Mouse (Mus musculus) ES-E14 (cell line): ENCODE data around the gene Nufip2. TPM values are rescaled to one million over a fixed set of nuclear protein-coding genes. Genes with fewer than 3 reads are reported as not detected.
A peak's percentile ranks its signal among the peaks of the same experiment; 100 is the strongest.
"Not testable (repeated sequence)": the region's sequence is repeated elsewhere in the genome, so short reads cannot be mapped to it uniquely, and the experiment has no call there.

Source experiments
- DNase-seq: peaks from one replicate; pipeline ENCODE4 v3.0.0-alpha.2; 2013; ENCODE audit warnings: low read depth, low spot score
- H3K27ac ChIP-seq: 2 replicates; pipeline ENCODE4 v1.5.1; 2012; ENCODE audit warnings: low read depth, mild to moderate bottlenecking, low read length, moderate library complexity, mixed read lengths; ENCODE audit not compliant: poor library complexity, insufficient read depth, severe bottlenecking
- H3K36me3 ChIP-seq: 2 replicates; pipeline ENCODE4 v1.6.1; 2012; ENCODE audit warnings: mild to moderate bottlenecking, low read length, moderate library complexity, mixed read lengths; ENCODE audit not compliant: control insufficient read depth, poor library complexity, insufficient read depth, severe bottlenecking
- H3K4me1 ChIP-seq, 2 experiments: fragments of 150-350 bp in 1 of 2; sonication (generic) in 1 of 2; 2 replicates each; pipeline ENCODE4 v1.6.1; 2012; ENCODE audit warnings: low read length in 2 of 2, mild to moderate bottlenecking in 1 of 2, mixed read lengths in 1 of 2; ENCODE audit not compliant: control insufficient read depth in 2 of 2, insufficient read depth in 2 of 2, poor library complexity in 1 of 2
- H3K4me3 ChIP-seq, 2 experiments: fragments of 150-350 bp in 1 of 2; sonication (generic) in 1 of 2; 2 replicates each; pipeline ENCODE4 v1.5.1; 2012; ENCODE audit warnings: low read length in 2 of 2, low read depth in 1 of 2, mild to moderate bottlenecking in 1 of 2, mixed read lengths in 1 of 2; ENCODE audit not compliant: insufficient read depth in 1 of 2, poor library complexity in 1 of 2, severe bottlenecking in 1 of 2
- H3K9ac ChIP-seq: 2 replicates; pipeline ENCODE4 v1.6.1; 2012; ENCODE audit warnings: low read depth, mild to moderate bottlenecking, low read length, mixed read lengths; ENCODE audit not compliant: poor library complexity, insufficient read depth, severe bottlenecking
- H3K9me3 ChIP-seq: fragments of 150-350 bp; sonication (generic); 2 replicates; pipeline ENCODE4 v1.6.1; 2012; ENCODE audit warnings: low read depth, mild to moderate bottlenecking, low read length; ENCODE audit not compliant: control insufficient read depth, insufficient read depth
- CHD2 ChIP-seq: IDR thresholded peaks from 2 replicates; pipeline ENCODE4 v1.6.1; 2014; ENCODE audit warnings: mild to moderate bottlenecking, low read depth, low read length, inconsistent platforms
- HCFC1 ChIP-seq: IDR thresholded peaks from 2 replicates; pipeline ENCODE4 v1.6.1; 2012; ENCODE audit warnings: low read length, inconsistent platforms, borderline replicate concordance; ENCODE audit not compliant: insufficient read depth
- MAFK ChIP-seq: IDR thresholded peaks from 2 replicates; pipeline ENCODE4 v1.6.1; 2014; ENCODE audit warnings: mild to moderate bottlenecking, low read depth, low read length, inconsistent platforms; ENCODE audit not compliant: insufficient read depth
- ZC3H11A ChIP-seq: IDR thresholded peaks from 2 replicates; pipeline ENCODE4 v1.6.1; 2012; ENCODE audit warnings: low read depth, mild to moderate bottlenecking, inconsistent platforms, low read length, borderline replicate concordance
- ZNF384 ChIP-seq: IDR thresholded peaks from 2 replicates; pipeline ENCODE4 v1.6.1; 2012; ENCODE audit warnings: low read depth, low read length, inconsistent platforms
- in situ Hi-C, 2 experiments: fragments of 600-800 bp; cut with MboI; formaldehyde crosslinking; loops; one replicate each; pipeline ENCODE4 v1.15.1; 2025; ENCODE audit warnings: low sequenced_read_pairs in 2 of 2, inconsistent platforms in 1 of 2; ENCODE audit not compliant: unreplicated experiment in 2 of 2
- total RNA-seq: library from RNA; depleted of rRNA; stranded (reverse); fragments of 300-350 nt; gene quantifications from 2 replicates; pipeline ENCODE4 v1.2.3, GENCODE M21; 2012

Nufip2 gene
- total RNA-seq, 1 experiment: 165 TPM

- in situ Hi-C loops: loop anchor here in 1 of 2 experiments (10.0 kb wide), 1 partner anchor 58 kb away; no protein-coding TSS in a partner anchor
- H3K9ac ChIP-seq: no peak overlapping the region
- TF ChIP-seq CHD2 (no peak), ZNF384 (no peak)
- no peaks in the 10 kb centered on the region for H3K36me3 ChIP-seq
- DNase-seq: peak; percentile 80
- H3K9me3 ChIP-seq: no peaks in the 10 kb centered on the region
- no peak overlapping the region for H3K4me3 ChIP-seq
- no peak overlapping the region; the same call in 1 of the 2 replicates for H3K27ac ChIP-seq
- H3K4me1 ChIP-seq: peaks cover 7 to 9% of the 10 kb centered on the region in 2 experiments
These were observed 51.3 kb downstream of the Nufip2 start for GRCm38 (mm10) chr11:77737289-77737688.

- Histone ChIP-seq H3K4me1 (peaks cover 7 to 9% of the 10 kb centered on the region in 2 experiments), H3K27ac (peak overlapping the region; percentile 57; the same call in 1 of the 2 replicates), H3K4me3 (no peak overlapping the region), H3K9ac (peak overlapping the region; percentile 14; the same call in 1 of the 2 replicates), H3K9me3 (no peaks in the 10 kb centered on the region), H3K36me3 (no peaks in the 10 kb centered on the region)
- DNase-seq: peak; percentile 65
- in situ Hi-C loops: loop anchor here in 1 of 2 experiments (10.0 kb wide), 1 partner anchor 56 kb away; no protein-coding TSS in a partner anchor
- TF ChIP-seq CHD2 (no peak), ZNF384 (no peak), ZC3H11A (no peak), HCFC1 (no peak; the same call in 1 of the 2 replicates), MAFK (no peak)
These were observed 52.6 kb downstream of the Nufip2 start for GRCm38 (mm10) chr11:77738555-77738954.

- Histone ChIP-seq H3K4me3 (no peak overlapping the region), H3K9ac (no peak overlapping the region), H3K9me3 (no peaks in the 10 kb centered on the region), H3K4me1 (peaks cover 2 to 19% of the 10 kb centered on the region in 2 experiments; a peak in 3 of 4 replicates), H3K36me3 (no peaks in the 10 kb centered on the region), H3K27ac (no peak overlapping the region)
- in situ Hi-C loops: no loop called here
- no peak for TF ChIP-seq ZC3H11A
- TF ChIP-seq HCFC1: no peak
- no peak for TF ChIP-seq MAFK
- no peak for TF ChIP-seq ZNF384
- no peak for TF ChIP-seq CHD2
- no peak for DNase-seq
These were observed 58.0 kb downstream of the Nufip2 start for GRCm38 (mm10) chr11:77743966-77744365.

GRCm38 (mm10) chr11:77746652-77747051 is 60.7 kb downstream of the Nufip2 start:
- H3K9me3 ChIP-seq: no peaks in the 10 kb centered on the region
- no peak overlapping the region for H3K27ac ChIP-seq
- H3K9ac ChIP-seq: no peak overlapping the region
- DNase-seq: no peak
- no peak for TF ChIP-seq CHD2
- no peak for TF ChIP-seq MAFK
- TF ChIP-seq HCFC1: no peak
- no peak for TF ChIP-seq ZNF384
- TF ChIP-seq ZC3H11A: no peak
- H3K4me3 ChIP-seq: no peak overlapping the region
- in situ Hi-C loops: no loop called here
- no peaks in the 10 kb centered on the region for H3K36me3 ChIP-seq
- peaks cover 0 to 11% of the 10 kb centered on the region in 2 experiments; a peak in 2 of 4 replicates for H3K4me1 ChIP-seq

- H3K9me3 ChIP-seq, in situ Hi-C loops, DNase-seq, H3K4me3 ChIP-seq, H3K36me3 ChIP-seq, H3K9ac ChIP-seq, H3K27ac ChIP-seq: not testable (repeated sequence)
- peaks cover 0 to 11% of the 10 kb centered on the region in 2 experiments; a peak in 2 of 4 replicates for H3K4me1 ChIP-seq
- TF ChIP-seq ZNF384: peak; percentile 78; the same call in 1 of the 2 replicates
These were observed 61.1 kb downstream of the Nufip2 start for GRCm38 (mm10) chr11:77747103-77747502.
